Mouse (Mus musculus): ENCODE results near the gene Ano6.

DNA sequence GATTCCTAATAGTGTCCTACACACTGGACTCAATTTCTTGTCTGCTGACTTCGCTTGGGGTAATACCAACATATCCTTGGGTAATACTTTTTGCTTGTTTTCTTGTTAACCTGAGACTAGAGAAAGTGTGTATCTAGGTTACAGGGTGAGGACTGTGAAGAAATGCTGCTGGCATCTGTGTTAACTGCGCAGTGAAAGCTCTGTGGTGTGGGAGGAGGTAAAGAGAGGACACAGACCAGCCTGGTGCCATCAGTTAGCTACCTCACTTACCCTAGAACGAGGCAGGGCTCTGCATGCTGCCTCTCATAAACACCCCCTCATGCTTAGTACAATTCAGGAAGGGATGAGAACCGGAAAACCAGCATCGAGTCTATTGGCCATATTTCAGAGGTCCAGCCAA is 32.6 kb upstream of the Ano6 start:
- TF ChIP-seq POLR2A (IDR thresholded peaks at IDR 0.05; ENCODE audit: low read depth, low read length) = no peak
- TF ChIP-seq HCFC1 (IDR thresholded peaks at IDR 0.05; ENCODE audit: low read depth, low read length) = no peak
- no peak for TF ChIP-seq TBP (conservative IDR thresholded peaks at IDR 0.05; ENCODE audit: low read depth, low read length)
- no peak for TF ChIP-seq ZMIZ1 (IDR thresholded peaks at IDR 0.05; ENCODE audit: low read depth, low read length)
- TF ChIP-seq EP300 (IDR thresholded peaks at IDR 0.05; ENCODE audit: low read length) = no peak
- no peak for TF ChIP-seq ETS1 (conservative IDR thresholded peaks at IDR 0.05; ENCODE audit: low read depth, low read length)
- no peak for TF ChIP-seq POLR2AphosphoS2 (IDR thresholded peaks at IDR 0.05; ENCODE audit: low read depth, low read length)
- TF ChIP-seq JUN (IDR thresholded peaks at IDR 0.05; ENCODE audit: insufficient read depth, low read depth, low read length) = no peak
- no peak for TF ChIP-seq CHD1 (IDR thresholded peaks at IDR 0.05; ENCODE audit: low read depth, low read length)
- no peak for TF ChIP-seq CTCF (conservative IDR thresholded peaks at IDR 0.05 in 1 of 2, IDR thresholded peaks at IDR 0.05 in 1 of 2; ENCODE audit: low read depth in 2 of 2, low read length in 2 of 2)
- no peak for TF ChIP-seq E2F4 (IDR thresholded peaks at IDR 0.05; ENCODE audit: insufficient replicate concordance, low read depth, low read length)
- no peak for TF ChIP-seq KAT2A (IDR thresholded peaks at IDR 0.05; ENCODE audit: insufficient replicate concordance, low read length)
- TF ChIP-seq USF2 (conservative IDR thresholded peaks at IDR 0.05; ENCODE audit: low read depth, low read length) = no peak
- TF ChIP-seq GABPA (IDR thresholded peaks at IDR 0.05; ENCODE audit: insufficient replicate concordance, low read depth, low read length) = no peak

Data from CH12.LX (cell line).